Mouse (Mus musculus) liver, embryonic 15.5 days (tissue): ENCODE data around the gene Abtb2. TPM values are rescaled to one million over a fixed set of nuclear protein-coding genes. Genes with fewer than 3 reads are reported as not detected.
A peak's percentile ranks its signal among the peaks of the same experiment; 100 is the strongest.

Experiments used
- ATAC-seq: fragments of 200-750 bp; cut with Nextera tagmentation; 2 replicates; pipeline ENCODE4 v1.8.0; 2017; ENCODE audit warnings: moderate number of reproducible peaks, mild to moderate bottlenecking, moderate library complexity; ENCODE audit not compliant: insufficient read depth
- H3K27ac ChIP-seq: fragments of 300-500 bp; sonication (generic); replicated peaks from 2 replicates; pipeline ENCODE4 v1.5.1; 2015; ENCODE audit warnings: mild to moderate bottlenecking, inconsistent platforms
- H3K27me3 ChIP-seq: fragments of 300-500 bp; sonication (generic); 2 replicates; pipeline ENCODE4 v1.6.1; 2015; ENCODE audit warnings: mild to moderate bottlenecking, inconsistent platforms
- H3K36me3 ChIP-seq: fragments of 300-500 bp; sonication (generic); replicated peaks from 2 replicates; pipeline ENCODE4 v1.6.1; 2015; ENCODE audit warnings: moderate library complexity, mild to moderate bottlenecking, inconsistent platforms
- H3K4me1 ChIP-seq: fragments of 300-500 bp; sonication (generic); replicated peaks from 2 replicates; pipeline ENCODE4 v1.6.1; 2015; ENCODE audit warnings: inconsistent platforms
- H3K4me2 ChIP-seq: fragments of 300-500 bp; sonication (generic); 2 replicates; pipeline ENCODE4 v1.6.1; 2015; ENCODE audit warnings: moderate library complexity, mild to moderate bottlenecking, inconsistent platforms
- H3K4me3 ChIP-seq: fragments of 300-500 bp; sonication (generic); replicated peaks from 2 replicates; pipeline ENCODE4 v1.5.1; 2015; ENCODE audit warnings: mild to moderate bottlenecking, inconsistent platforms
- H3K9ac ChIP-seq: fragments of 300-500 bp; sonication (generic); 2 replicates; pipeline ENCODE4 v1.6.1; 2015; ENCODE audit warnings: moderate library complexity, mild to moderate bottlenecking, inconsistent platforms
- H3K9me3 ChIP-seq: fragments of 300-500 bp; sonication (generic); replicated peaks from 2 replicates; pipeline ENCODE4 v1.6.1; 2016; ENCODE audit warnings: inconsistent platforms
- WGBS: fragments of 180-500 bp; shearing (Covaris S2); methylation state at CpG from one replicate; pipeline ENCODE4 v1.1.7; 2015; ENCODE audit warnings: mixed read lengths; ENCODE audit not compliant: insufficient replicate concordance; 5-methylcytosine and 5-hydroxymethylcytosine counted together
- polyA plus RNA-seq: library from polyadenylated mRNA; unstranded; fragments of >200 nt; fragmentation: Nextera tagmentation; extraction: Ambion mirVana; gene quantifications from 2 replicates; pipeline ENCODE4 v1.2.1, GENCODE M21; 2015

Gene Abtb2
- polyA plus RNA-seq, 1 experiment from 2014 or later: 2.9 TPM

- peak overlapping the region; percentile 67 for H3K4me3 ChIP-seq
- peak overlapping the region; percentile 92 for H3K4me2 ChIP-seq
- H3K4me1 ChIP-seq: peaks cover 47% of the 10 kb centered on the region
- peaks cover 88% of the 10 kb centered on the region for H3K27me3 ChIP-seq
- peak overlapping the region; percentile 60 for H3K9ac ChIP-seq
- H3K9me3 ChIP-seq: no peaks in the 10 kb centered on the region
- H3K27ac ChIP-seq: peak overlapping the region; percentile 79
- peak; percentile 4 for ATAC-seq
- H3K36me3 ChIP-seq: no peaks in the 10 kb centered on the region
- WGBS: 2% methylated on average over 79 of the region's 79 CpGs
Observed at GRCm38 (mm10) chr2:103566713-103567521, 807 bp downstream of the Abtb2 start.

DNA sequence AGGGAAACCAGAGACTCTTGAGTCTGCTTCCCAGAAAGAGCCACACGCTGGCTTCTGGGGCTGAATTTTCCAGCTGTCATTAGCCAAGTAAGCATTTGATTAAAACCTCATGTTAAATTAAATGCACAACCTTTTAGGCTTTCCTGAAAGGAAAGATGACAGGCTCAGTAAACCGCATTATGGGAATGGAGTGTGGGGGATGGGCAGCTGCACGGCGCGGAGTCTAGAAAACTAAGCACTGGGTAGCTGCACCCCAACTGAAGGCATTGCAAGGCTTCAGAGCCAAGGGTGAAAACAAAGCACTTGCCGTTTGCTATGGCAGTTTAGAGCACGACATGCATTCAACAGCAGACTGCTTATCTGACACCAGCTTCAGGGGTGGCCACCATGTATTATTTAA is 2.1 kb downstream of the Abtb2 start:
- no peak for ATAC-seq
- peak overlapping the region; percentile 67 for H3K4me3 ChIP-seq
- no peak overlapping the region for H3K9ac ChIP-seq
- 46% methylated on average over 7 of the region's 7 CpGs for WGBS
- peak overlapping the region; percentile 92 for H3K4me2 ChIP-seq
- H3K4me1 ChIP-seq: peaks cover 57% of the 10 kb centered on the region
- H3K27ac ChIP-seq: no peak overlapping the region
- H3K36me3 ChIP-seq: no peaks in the 10 kb centered on the region
- H3K27me3 ChIP-seq: peaks cover 78% of the 10 kb centered on the region
- H3K9me3 ChIP-seq: no peaks in the 10 kb centered on the region

DNA sequence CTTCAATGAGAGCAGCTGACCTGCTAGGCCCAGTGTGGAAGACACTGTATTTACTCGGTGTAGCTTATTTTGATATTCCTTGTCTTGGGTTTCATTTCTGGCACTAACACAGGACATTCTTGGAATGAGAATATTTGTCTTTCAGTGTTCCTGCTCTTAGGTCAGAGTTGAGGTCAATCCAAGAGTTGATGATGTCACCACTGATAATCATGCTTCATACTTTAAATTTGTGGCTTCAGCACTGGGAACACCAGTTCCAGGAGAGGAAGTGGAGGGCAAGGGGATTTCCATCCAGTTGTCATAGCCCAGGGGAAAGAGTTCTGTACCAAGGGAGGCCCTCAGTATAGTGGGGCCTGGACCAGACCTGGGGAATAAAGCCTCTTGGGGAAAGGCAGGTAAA is 3.6 kb downstream of the Abtb2 start:
- WGBS: 55% methylated on average over 1 of the region's 1 CpGs
- no peak for ATAC-seq
- peak overlapping the region; percentile 92; the same call in 1 of the 2 replicates for H3K4me2 ChIP-seq
- H3K4me3 ChIP-seq: no peak overlapping the region
- no peaks in the 10 kb centered on the region for H3K9me3 ChIP-seq
- peaks cover 73% of the 10 kb centered on the region for H3K27me3 ChIP-seq
- H3K4me1 ChIP-seq: peaks cover 58% of the 10 kb centered on the region
- no peak overlapping the region for H3K9ac ChIP-seq
- no peak overlapping the region for H3K27ac ChIP-seq
- H3K36me3 ChIP-seq: no peaks in the 10 kb centered on the region

- ATAC-seq: peak; percentile 66; the same call in 1 of the 2 replicates
- Histone ChIP-seq H3K4me2 (peak overlapping the region; percentile 23), H3K9ac (no peak overlapping the region), H3K9me3 (no peaks in the 10 kb centered on the region), H3K4me3 (no peak overlapping the region), H3K27me3 (peaks cover 50% of the 10 kb centered on the region), H3K36me3 (no peaks in the 10 kb centered on the region), H3K27ac (no peak overlapping the region), H3K4me1 (peaks cover 34% of the 10 kb centered on the region)
- 68% methylated on average over 2 of the region's 2 CpGs for WGBS
Observed at GRCm38 (mm10) chr2:103572354-103572753, 6.2 kb downstream of the Abtb2 start.

- Histone ChIP-seq H3K4me1 (peaks cover 34% of the 10 kb centered on the region), H3K9me3 (no peaks in the 10 kb centered on the region), H3K4me3 (no peak overlapping the region), H3K27me3 (peaks cover 13% of the 10 kb centered on the region; the same call in 1 of the 2 replicates), H3K4me2 (no peak overlapping the region), H3K27ac (no peak overlapping the region), H3K36me3 (no peaks in the 10 kb centered on the region), H3K9ac (no peak overlapping the region)
- WGBS: 59% methylated on average over 3 of the region's 3 CpGs
- ATAC-seq: no peak
Observed at GRCm38 (mm10) chr2:103576371-103576770, 10.3 kb downstream of the Abtb2 start.

DNA sequence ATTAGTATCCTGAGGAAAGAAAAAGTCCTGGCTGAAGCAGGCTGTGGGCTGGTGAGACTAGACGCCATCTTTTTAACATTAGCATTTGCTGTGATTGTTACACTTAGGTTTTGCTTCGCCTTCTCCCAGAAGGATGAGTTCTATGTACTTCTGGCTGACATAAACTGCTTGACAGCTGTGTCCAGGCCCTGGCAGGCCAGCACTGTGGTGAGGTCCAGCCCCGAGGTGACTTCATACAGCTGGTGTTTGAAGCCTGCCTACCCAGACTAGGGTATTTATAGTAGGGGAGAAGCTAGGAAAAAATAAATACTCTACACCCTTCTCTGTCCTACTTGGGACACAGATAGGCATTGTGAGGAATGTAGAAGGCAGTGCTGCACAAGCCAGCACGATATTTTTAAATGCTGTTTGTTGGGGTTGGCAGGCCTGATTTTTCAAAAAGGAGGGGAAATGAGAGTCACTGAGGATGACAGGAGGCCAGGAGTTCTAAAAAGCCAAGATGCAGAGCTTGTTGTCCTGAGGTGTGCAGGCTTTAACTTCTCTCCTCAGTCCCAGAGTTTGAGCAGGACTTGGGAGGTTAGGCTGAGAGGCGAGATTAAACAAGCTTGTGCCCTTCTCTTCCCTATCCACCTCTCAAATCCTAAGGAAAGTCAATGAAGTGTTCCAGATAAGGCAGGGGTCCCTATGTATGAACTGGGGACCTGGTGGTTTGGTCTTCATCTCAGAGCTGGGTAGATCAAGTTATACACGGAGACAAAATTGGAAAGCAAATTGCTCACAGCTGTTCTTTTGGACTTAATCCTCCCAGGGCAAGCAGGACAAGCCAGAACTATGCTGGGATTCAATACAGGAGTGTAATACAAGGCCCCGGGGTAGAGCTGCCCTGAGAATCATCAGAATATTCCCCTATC is 11.9 kb downstream of the Abtb2 start:
- Histone ChIP-seq H3K4me2 (no peak overlapping the region), H3K36me3 (no peaks in the 10 kb centered on the region), H3K4me1 (peaks cover 41% of the 10 kb centered on the region), H3K4me3 (no peak overlapping the region), H3K27ac (peak overlapping the region; percentile 26; the same call in 1 of the 2 replicates), H3K27me3 (peaks cover 12% of the 10 kb centered on the region; the same call in 1 of the 2 replicates), H3K9ac (no peak overlapping the region), H3K9me3 (no peaks in the 10 kb centered on the region)
- 55% methylated on average over 7 of the region's 7 CpGs for WGBS
- no peak for ATAC-seq

GRCm38 (mm10) chr2:103578663-103579213 is 12.6 kb downstream of the Abtb2 start:
- peak overlapping the region; percentile 51 for H3K27ac ChIP-seq

DNA sequence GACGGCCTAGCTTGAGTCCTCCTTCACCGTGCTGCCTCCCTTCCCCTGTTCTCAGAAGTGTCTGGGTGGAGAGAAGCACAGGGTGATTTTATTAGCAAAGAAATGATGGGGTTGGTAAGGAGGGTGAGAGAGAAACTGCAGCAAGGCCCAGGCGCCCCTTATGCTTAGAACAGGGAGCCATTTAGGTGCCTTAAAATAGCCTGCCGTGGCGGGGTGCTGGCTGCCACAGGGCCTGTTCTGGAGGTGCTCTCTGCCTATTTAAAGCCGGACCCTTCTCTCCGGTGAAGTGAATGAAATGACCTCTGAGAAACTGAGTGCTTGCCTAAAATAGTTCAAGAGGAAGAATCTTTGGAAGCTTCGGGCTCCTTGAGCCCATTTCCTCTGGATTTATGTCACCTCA is 14.6 kb downstream of the Abtb2 start:
- Histone ChIP-seq H3K9ac (no peak overlapping the region), H3K4me1 (peaks cover 67% of the 10 kb centered on the region), H3K36me3 (no peaks in the 10 kb centered on the region), H3K9me3 (no peaks in the 10 kb centered on the region), H3K27ac (no peak overlapping the region), H3K27me3 (no peaks in the 10 kb centered on the region), H3K4me3 (no peak overlapping the region), H3K4me2 (no peak overlapping the region)
- WGBS: 62% methylated on average over 8 of the region's 8 CpGs
- no peak for ATAC-seq

More at GRCm38 (mm10) chr2:103578663-103579213, 12.6 kb downstream of the Abtb2 start:
- H3K4me1 ChIP-seq: peaks cover 46% of the 10 kb centered on the region
- no peak overlapping the region for H3K4me3 ChIP-seq
- H3K9me3 ChIP-seq: no peaks in the 10 kb centered on the region
- ATAC-seq: peak; percentile 23; the same call in 1 of the 2 replicates
- H3K27me3 ChIP-seq: peaks cover 11% of the 10 kb centered on the region; the same call in 1 of the 2 replicates
- H3K36me3 ChIP-seq: no peaks in the 10 kb centered on the region
- no peak overlapping the region for H3K9ac ChIP-seq
- 61% methylated on average over 10 of the region's 10 CpGs for WGBS
- H3K4me2 ChIP-seq: no peak overlapping the region

GRCm38 (mm10) chr2:103581369-103581897 is 15.3 kb downstream of the Abtb2 start:
- 65% methylated on average over 7 of the region's 7 CpGs for WGBS
- Histone ChIP-seq H3K36me3 (no peaks in the 10 kb centered on the region), H3K4me3 (no peak overlapping the region), H3K9ac (no peak overlapping the region), H3K4me2 (no peak overlapping the region), H3K27me3 (no peaks in the 10 kb centered on the region), H3K27ac (no peak overlapping the region), H3K9me3 (no peaks in the 10 kb centered on the region), H3K4me1 (peaks cover 72% of the 10 kb centered on the region)
- no peak for ATAC-seq

- Histone ChIP-seq H3K27me3 (no peaks in the 10 kb centered on the region), H3K27ac (peak overlapping the region; percentile 76), H3K9me3 (no peaks in the 10 kb centered on the region), H3K4me1 (peaks cover 69% of the 10 kb centered on the region), H3K4me3 (no peak overlapping the region), H3K36me3 (no peaks in the 10 kb centered on the region), H3K9ac (no peak overlapping the region), H3K4me2 (no peak overlapping the region)
- no peak for ATAC-seq
- WGBS: 28% methylated on average over 3 of the region's 3 CpGs
Observed at GRCm38 (mm10) chr2:103583316-103583715, 17.2 kb downstream of the Abtb2 start.
